15 mouse cellular contexts compared by ENCODE assay signal in the genomic region with DNA sequence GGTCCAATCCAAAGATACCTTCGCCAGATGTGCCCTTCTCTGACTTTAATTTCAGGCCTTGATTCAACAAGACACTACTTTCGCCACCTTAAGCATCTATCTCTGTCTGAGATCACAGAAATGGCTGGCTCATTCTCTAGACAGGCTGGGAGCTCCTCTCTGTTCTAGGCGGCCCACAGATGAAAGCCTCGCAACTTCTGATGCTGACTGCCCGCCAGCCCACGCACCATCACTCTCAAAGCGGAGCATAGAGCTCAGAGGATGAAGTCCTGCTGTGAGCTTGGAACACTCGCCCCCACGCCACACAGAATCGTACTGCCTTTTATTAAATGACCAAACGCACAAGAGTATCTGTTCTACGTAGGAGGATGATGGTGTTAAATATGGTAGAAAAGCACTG. TPM values are rescaled to one million over a fixed set of nuclear protein-coding genes. Genes with fewer than 3 reads are reported as not detected.
DNase-seq lines count a peak whose midpoint lies in the region; ATAC-seq lines count a peak whose summit lies in the region.
"Had no signal": no experiment of that assay in that cellular context is flagged by ENCODE, and none has a peak within 500 bp of the region (broad histone marks: within the 10 kb centered on the region; RNA-seq: fewer than 3 reads in every experiment).

No protein-coding gene starts in this region.

- 0 out of 2 replicates have a peak overlapping the region, but pooled peaks have one; percentile 93 for H3K4me2 ChIP-seq in heart, embryonic 14.5 days (ENCODE audit: low read length)
- H3K4me2 ChIP-seq in midbrain, embryonic 15.5 days = peak overlapping the region; percentile 96; the same call in 1 of the 2 replicates
- no peak overlapping the region for H3K4me2 ChIP-seq in midbrain, embryonic 11.5 days
- 0 out of 2 replicates have a peak overlapping the region, but pooled peaks have one; percentile 99 for H3K4me2 ChIP-seq in neural tube, embryonic 15.5 days

- 83% methylated on average over 12 of the region's 12 CpGs for WGBS in heart, embryonic 14.5 days
- WGBS in midbrain, embryonic 15.5 days = 74% methylated on average over 12 of the region's 12 CpGs
- 86% methylated on average over 12 of the region's 12 CpGs for WGBS in midbrain, embryonic 11.5 days
- 84% methylated on average over 12 of the region's 12 CpGs for WGBS in neural tube, embryonic 15.5 days

- H3K4me3 ChIP-seq in heart, embryonic 14.5 days (ENCODE audit: control insufficient read depth in 1 of 2, insufficient read depth in 1 of 2, low read depth in 1 of 2, low read length in 2 of 2) = no peak overlapping the region
- H3K4me3 ChIP-seq in midbrain, embryonic 15.5 days = no peak overlapping the region
- H3K4me3 ChIP-seq in midbrain, embryonic 11.5 days (ENCODE audit: low read depth, low read length) = no peak overlapping the region
- no peak overlapping the region for H3K4me3 ChIP-seq in neural tube, embryonic 15.5 days (replicated peaks)

- DNase-seq in frontal cortex, postnatal 14 days (ENCODE audit: low spot score in 2 of 2) = no peak
- no peak for DNase-seq in heart, postnatal 25 days (ENCODE audit: low spot score)
- DNase-seq in midbrain, embryonic 11.5 days (ENCODE audit: low spot score, missing footprints) = no peak
- DNase-seq: cerebellum, adult 9-10 months; kidney, adult 11 months; thymus, adult 18-20 months; thymus, postnatal 36 days had no signal

- no peaks in the 10 kb centered on the region; a peak in 1 of 4 replicates for H3K4me1 ChIP-seq in heart, embryonic 14.5 days (ENCODE audit: control insufficient read depth in 2 of 2, insufficient read depth in 2 of 2, low read length in 2 of 2)
- peaks cover 14% of the 10 kb centered on the region; the same call in 1 of the 2 replicates for H3K4me1 ChIP-seq in midbrain, embryonic 15.5 days
- H3K4me1 ChIP-seq in midbrain, embryonic 11.5 days (ENCODE audit: control insufficient read depth, insufficient read depth, low read length) = peaks cover 3% of the 10 kb centered on the region; the same call in 1 of the 2 replicates
- peaks cover 11% of the 10 kb centered on the region for H3K4me1 ChIP-seq in neural tube, embryonic 15.5 days

- 0 out of 2 replicates have a peak, but pooled peaks cover 4% of the 10 kb centered on the region for H3K27me3 ChIP-seq in heart, embryonic 14.5 days (ENCODE audit: control insufficient read depth, insufficient read depth, low read length)
- 0 out of 2 replicates have a peak, but pooled peaks cover 5% of the 10 kb centered on the region for H3K27me3 ChIP-seq in midbrain, embryonic 15.5 days (replicated peaks)
- H3K27me3 ChIP-seq in midbrain, embryonic 11.5 days (ENCODE audit: control insufficient read depth, insufficient read depth, low read length) = peaks cover 13% of the 10 kb centered on the region; the same call in 1 of the 2 replicates
- peaks cover 10% of the 10 kb centered on the region for H3K27me3 ChIP-seq in neural tube, embryonic 15.5 days (replicated peaks)
- H3K27me3 ChIP-seq: forebrain, embryonic 15.5 days had no signal

- no peak overlapping the region for H3K27ac ChIP-seq in heart, embryonic 14.5 days (replicated peaks in 1 of 2; ENCODE audit: control insufficient read depth in 1 of 2, insufficient read depth in 1 of 2, low read depth in 2 of 2, low read length in 2 of 2)
- H3K27ac ChIP-seq in midbrain, embryonic 15.5 days = no peak overlapping the region
- no peak overlapping the region for H3K27ac ChIP-seq in midbrain, embryonic 11.5 days (ENCODE audit: low read depth, low read length)
- H3K27ac ChIP-seq in neural tube, embryonic 15.5 days (replicated peaks) = no peak overlapping the region
- H3K27ac ChIP-seq: forebrain, embryonic 15.5 days had no signal

- intact Hi-C loops in heart, postnatal 25 days (cut with DNase I) = no loop called here

- peak; percentile 63 for ATAC-seq in frontal cortex, adult (ENCODE audit: low TSS enrichment)
- no peak for ATAC-seq in heart, embryonic 14.5 days (ENCODE audit: insufficient number of reproducible peaks, insufficient read depth, low FRiP score, low read depth)
- ATAC-seq in midbrain, embryonic 15.5 days (replicated peaks) = no peak; the same call in 1 of the 2 replicates
- no peak for ATAC-seq in midbrain, embryonic 11.5 days (ENCODE audit: low FRiP score)
- no peak for ATAC-seq in neural tube, embryonic 15.5 days (ENCODE audit: low FRiP score)

- no peak overlapping the region for H3K9ac ChIP-seq in heart, embryonic 14.5 days (ENCODE audit: low read length)
- no peak overlapping the region for H3K9ac ChIP-seq in midbrain, embryonic 15.5 days
- H3K9ac ChIP-seq in midbrain, embryonic 11.5 days (ENCODE audit: low read length) = no peak overlapping the region
- no peak overlapping the region for H3K9ac ChIP-seq in neural tube, embryonic 15.5 days (replicated peaks)

- no peaks in the 10 kb centered on the region for H3K9me3 ChIP-seq in heart, embryonic 14.5 days (ENCODE audit: control insufficient read depth, low read length)
- no peaks in the 10 kb centered on the region for H3K9me3 ChIP-seq in midbrain, embryonic 15.5 days
- no peaks in the 10 kb centered on the region; the same call in 1 of the 2 replicates for H3K9me3 ChIP-seq in midbrain, embryonic 11.5 days (ENCODE audit: control insufficient read depth, low read length)
- no peaks in the 10 kb centered on the region for H3K9me3 ChIP-seq in neural tube, embryonic 15.5 days (replicated peaks)
- H3K9me3 ChIP-seq: embryonic facial prominence, embryonic 15.5 days; forebrain, embryonic 15.5 days had no signal

- H3K36me3 ChIP-seq in heart, embryonic 14.5 days (ENCODE audit: control insufficient read depth, insufficient read depth, low read length) = no peaks in the 10 kb centered on the region
- no peaks in the 10 kb centered on the region for H3K36me3 ChIP-seq in midbrain, embryonic 15.5 days (replicated peaks)
- no peaks in the 10 kb centered on the region for H3K36me3 ChIP-seq in midbrain, embryonic 11.5 days (ENCODE audit: control insufficient read depth, insufficient read depth, low read length)
- no peaks in the 10 kb centered on the region for H3K36me3 ChIP-seq in neural tube, embryonic 15.5 days
- H3K36me3 ChIP-seq: embryonic facial prominence, embryonic 15.5 days; forebrain, embryonic 15.5 days had no signal

RNA-seq across cellular contexts. Expression of gene Bicc1, which starts 0.9 kb away (rescaled TPM):
- 24.7 and 25.9 TPM in 2 replicates for polyA plus RNA-seq in heart, embryonic 14.5 days (2014; fragmentation: Nextera tagmentation; extraction: Ambion mirVana)
- total RNA-seq in heart, postnatal 25 days (2021) = 10 to 100 TPM; 16.6 to 19.4 TPM
- polyA plus RNA-seq in midbrain, embryonic 15.5 days (2015; fragmentation: Nextera tagmentation; extraction: Ambion mirVana) = 6.2 and 6.3 TPM in 2 replicates
- polyA plus RNA-seq in midbrain, embryonic 11.5 days (2014; fragmentation: Nextera tagmentation; extraction: Ambion mirVana) = 9.2 and 9.6 TPM in 2 replicates
- polyA plus RNA-seq in neural tube, embryonic 15.5 days (2015; fragmentation: Nextera tagmentation; extraction: Ambion mirVana) = 5.8 and 8.4 TPM in 2 replicates
- total RNA-seq: megakaryocyte-erythroid progenitor cell, adult 5-6 weeks; neutrophil, adult 5-6 weeks had no signal
